Mouse (Mus musculus): ENCODE measurements around the gene Chrnb2. TPM values are rescaled to one million over a fixed set of nuclear protein-coding genes. Genes with fewer than 3 reads are reported as not detected.

The Chrnb2 gene
- polyA plus RNA-seq, 1 experiment from 2014 or later, result 0.68 TPM

DNA sequence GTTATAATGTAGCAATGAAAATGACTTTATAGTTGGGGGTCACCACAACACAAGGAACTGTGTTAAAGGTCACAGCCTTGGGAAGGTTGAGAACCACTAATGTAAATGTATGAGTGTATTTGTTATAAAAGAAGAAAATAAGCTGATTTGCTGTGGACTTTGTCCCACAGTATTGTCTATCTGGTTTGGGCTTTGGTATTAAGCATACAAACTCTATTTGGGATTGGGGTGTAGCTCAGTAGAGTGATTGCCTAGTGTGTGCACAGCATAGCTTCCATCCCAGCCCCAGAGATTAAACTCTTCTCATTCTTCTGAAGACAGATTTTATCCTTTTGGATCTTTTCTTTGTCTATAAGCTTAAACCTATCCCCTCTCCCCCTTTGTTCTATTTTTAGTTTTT, 42.4 kb downstream of the Chrnb2 start:
- DNase-seq (ENCODE audit: low spot score), result no peak
- Histone ChIP-seq H3K27ac (replicated peaks) (no peak overlapping the region), H3K4me3 (ENCODE audit: low read depth, low read length) (no peak overlapping the region), H3K9ac (ENCODE audit: low read length) (no peak overlapping the region), H3K4me1 (replicated peaks; ENCODE audit: control insufficient read depth, insufficient read depth) (no peaks in the 10 kb centered on the region), H3K27me3 (ENCODE audit: control insufficient read depth, insufficient read depth, low read length) (no peaks in the 10 kb centered on the region), H3K9me3 (ENCODE audit: control insufficient read depth, low read length) (no peaks in the 10 kb centered on the region), H3K36me3 (ENCODE audit: control insufficient read depth, insufficient read depth, low read length) (no peaks in the 10 kb centered on the region), H3K4me2 (replicated peaks; ENCODE audit: low read depth) (no peak overlapping the region)
- no peak for TF ChIP-seq CTCF (IDR thresholded peaks at IDR 0.05; ENCODE audit: low read depth)
- no peak for TF ChIP-seq EP300 (optimal IDR thresholded peaks at IDR 0.05)
- ATAC-seq (ENCODE audit: low FRiP score, low TSS enrichment), result peak; percentile 82

DNA sequence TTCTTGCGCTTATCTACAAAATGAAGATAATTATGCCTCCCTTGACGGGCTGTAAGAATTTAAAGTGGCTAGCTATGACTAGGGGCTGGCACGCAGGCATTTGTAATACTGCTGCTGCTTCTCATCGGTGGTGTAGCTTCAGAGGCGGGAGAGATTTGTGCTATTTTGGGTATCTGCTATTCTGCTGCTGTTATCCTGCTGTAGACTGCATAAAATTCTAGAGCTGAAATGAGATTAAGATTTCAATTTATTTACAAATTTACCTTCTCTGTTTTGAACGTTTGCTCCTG, 48.5 kb downstream of the Chrnb2 start:
- TF ChIP-seq CTCF (IDR thresholded peaks at IDR 0.05; ENCODE audit: low read depth) (no peak), EP300 (optimal IDR thresholded peaks at IDR 0.05) (no peak)
- no peaks in the 10 kb centered on the region for H3K9me3 ChIP-seq (ENCODE audit: control insufficient read depth, low read length)
- no peak for ATAC-seq (ENCODE audit: low FRiP score, low TSS enrichment)
- no peaks in the 10 kb centered on the region for H3K27me3 ChIP-seq (ENCODE audit: control insufficient read depth, insufficient read depth, low read length)
- H3K4me1 ChIP-seq (replicated peaks; ENCODE audit: control insufficient read depth, insufficient read depth), result 0 out of 2 replicates have a peak, but pooled peaks cover 2% of the 10 kb centered on the region
- 57% methylated on average over 6 of the region's 6 CpGs for WGBS
- H3K27ac ChIP-seq (replicated peaks), result no peak overlapping the region
- peak overlapping the region; percentile 97 for H3K4me2 ChIP-seq (replicated peaks; ENCODE audit: low read depth)
- peak overlapping the region; percentile 87; the same call in 1 of the 2 replicates for H3K9ac ChIP-seq (ENCODE audit: low read length)
- DNase-seq (ENCODE audit: low spot score), result no peak
- H3K36me3 ChIP-seq (ENCODE audit: control insufficient read depth, insufficient read depth, low read length), result no peaks in the 10 kb centered on the region
- peak overlapping the region; percentile 91 for H3K4me3 ChIP-seq (ENCODE audit: low read depth, low read length)

DNA sequence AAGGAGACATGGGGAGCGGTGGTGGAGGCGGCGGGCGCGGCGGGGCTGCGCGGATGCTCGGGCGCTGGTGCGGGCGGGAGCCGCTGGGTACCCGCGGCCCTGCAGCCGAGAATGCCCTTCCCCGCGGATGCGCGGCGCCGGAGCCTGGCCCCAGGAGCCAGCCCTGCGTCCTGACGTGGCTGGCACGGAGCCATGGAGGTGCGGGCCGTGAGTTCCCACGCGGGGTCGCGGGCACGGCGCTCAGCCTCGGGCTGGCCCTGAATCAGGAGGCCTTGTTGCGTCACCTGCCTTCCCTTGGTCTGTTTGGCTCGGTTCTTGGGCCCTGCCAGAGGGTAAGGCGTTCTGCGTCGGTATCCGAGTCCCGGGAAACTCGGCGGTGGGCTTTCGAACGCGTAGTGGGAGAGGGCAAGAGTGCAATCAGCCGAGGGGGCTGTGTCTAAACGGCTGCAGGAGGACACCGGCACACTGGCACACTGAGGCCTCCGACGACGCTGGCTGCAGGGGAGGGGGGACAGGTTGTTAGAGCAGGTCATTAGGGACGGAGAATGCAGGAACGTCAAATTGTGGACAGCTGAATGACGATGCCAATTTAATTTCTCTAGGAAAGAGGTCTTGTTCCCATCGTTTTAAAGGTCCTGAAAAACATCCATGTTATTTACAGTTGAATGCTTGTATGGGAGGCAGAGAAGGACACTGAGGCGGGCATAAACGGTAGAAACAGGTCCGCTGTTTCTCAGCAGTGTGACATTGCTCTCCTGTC, 49.0 kb downstream of the Chrnb2 start:
- DNase-seq (ENCODE audit: low spot score), result peak; percentile 54
- TF ChIP-seq CTCF (IDR thresholded peaks at IDR 0.05; ENCODE audit: low read depth), result no peak
- Histone ChIP-seq H3K27ac (replicated peaks) (peak overlapping the region; percentile 67), H3K9me3 (ENCODE audit: control insufficient read depth, low read length) (no peaks in the 10 kb centered on the region), H3K4me1 (replicated peaks; ENCODE audit: control insufficient read depth, insufficient read depth) (0 out of 2 replicates have a peak, but pooled peaks cover 2% of the 10 kb centered on the region), H3K4me2 (replicated peaks; ENCODE audit: low read depth) (peak overlapping the region; percentile 97), H3K36me3 (ENCODE audit: control insufficient read depth, insufficient read depth, low read length) (no peaks in the 10 kb centered on the region), H3K9ac (ENCODE audit: low read length) (peak overlapping the region; percentile 87), H3K27me3 (ENCODE audit: control insufficient read depth, insufficient read depth, low read length) (no peaks in the 10 kb centered on the region), H3K4me3 (ENCODE audit: low read depth, low read length) (peak overlapping the region; percentile 91)
- ATAC-seq (ENCODE audit: low FRiP score, low TSS enrichment), result peak; percentile 69
- 2% methylated on average over 57 of the region's 59 CpGs for WGBS

DNA sequence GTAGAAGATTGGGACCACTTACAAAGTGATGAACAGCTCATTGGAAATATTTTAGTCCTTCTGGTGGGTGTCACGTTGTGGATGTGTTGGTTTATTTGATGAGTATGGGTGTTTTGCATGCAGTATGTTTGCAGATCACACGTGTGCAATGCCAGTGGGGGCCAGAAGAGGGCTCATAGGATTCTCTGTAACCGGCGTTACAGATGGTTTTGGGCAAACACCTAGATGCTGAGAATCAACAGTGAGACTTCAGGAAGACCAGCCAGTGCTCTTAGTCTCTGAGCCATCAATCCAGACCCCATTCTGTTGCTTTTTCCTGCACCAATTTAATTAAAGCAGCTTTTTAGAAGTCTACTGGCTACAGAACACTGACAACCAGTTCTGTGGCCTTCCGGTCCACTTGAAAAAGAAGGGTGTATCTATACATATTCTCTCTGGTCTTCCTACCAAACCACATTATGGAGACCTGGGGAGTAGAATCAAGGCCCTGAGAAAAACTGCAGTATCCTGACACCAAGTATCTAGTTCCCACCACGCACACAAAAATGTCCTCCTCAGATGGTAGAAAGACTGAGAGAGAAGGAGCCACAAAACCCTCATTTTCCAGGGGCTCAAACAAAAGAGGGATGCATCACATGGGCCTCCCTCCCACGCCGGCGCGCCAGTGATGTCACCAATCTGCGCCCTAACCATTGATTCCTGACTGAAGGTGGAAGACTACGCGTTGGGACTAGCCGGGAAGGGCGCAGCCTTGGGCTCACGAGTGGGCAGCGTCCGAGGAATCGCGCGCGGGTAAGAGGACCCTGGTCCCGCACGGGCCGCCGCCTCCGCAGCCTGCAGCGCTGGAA, 49.8 kb downstream of the Chrnb2 start, which contains the start of gene Adar:
Gene Adar, plus strand, starts transcription at position 664 of the 848 bp plus-strand sequence.
- Histone ChIP-seq H3K27ac (replicated peaks) (peak within 1 kb of the TSS; percentile 67), H3K27me3 (ENCODE audit: control insufficient read depth, insufficient read depth, low read length) (no peaks in the 10 kb centered on the region), H3K4me3 (ENCODE audit: low read depth, low read length) (peak within 1 kb of the TSS; percentile 91), H3K9me3 (ENCODE audit: control insufficient read depth, low read length) (no peaks in the 10 kb centered on the region), H3K9ac (ENCODE audit: low read length) (peak within 1 kb of the TSS; percentile 87), H3K36me3 (ENCODE audit: control insufficient read depth, insufficient read depth, low read length) (no peaks in the 10 kb centered on the region), H3K4me2 (replicated peaks; ENCODE audit: low read depth) (peak within 1 kb of the TSS; percentile 97), H3K4me1 (replicated peaks; ENCODE audit: control insufficient read depth, insufficient read depth) (0 out of 2 replicates have a peak, but pooled peaks cover 2% of the 10 kb centered on the region)
- peak; percentile 87 for ATAC-seq (ENCODE audit: low FRiP score, low TSS enrichment)
- WGBS, result 5% methylated on average over 28 of the region's 28 CpGs
- TF ChIP-seq CTCF (IDR thresholded peaks at IDR 0.05; ENCODE audit: low read depth) (peak; percentile 78), EP300 (optimal IDR thresholded peaks at IDR 0.05) (no peak)
- DNase-seq (ENCODE audit: low spot score), result peak; percentile 87

DNA sequence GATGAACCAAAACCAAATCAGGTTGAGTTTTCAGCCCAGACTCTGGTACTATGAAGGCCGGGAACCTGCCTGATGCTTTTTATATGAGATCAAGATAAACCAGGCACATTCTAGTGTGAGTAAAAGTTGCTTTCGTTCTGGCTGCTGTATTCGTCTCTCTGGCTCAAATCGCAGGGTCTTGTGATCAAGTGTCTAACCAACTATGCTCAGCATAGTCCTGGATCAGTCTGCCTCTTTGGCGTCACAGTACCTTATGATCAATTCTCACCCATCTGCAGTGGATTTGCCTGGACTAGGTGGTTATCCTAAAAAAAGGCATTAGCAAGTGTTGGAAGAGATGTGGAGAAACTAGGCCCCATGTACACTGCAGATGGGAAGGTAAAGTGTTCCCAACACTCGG, 60.4 kb downstream of the Chrnb2 start:
- Histone ChIP-seq H3K9me3 (ENCODE audit: control insufficient read depth, low read length) (no peaks in the 10 kb centered on the region), H3K36me3 (ENCODE audit: control insufficient read depth, insufficient read depth, low read length) (no peaks in the 10 kb centered on the region), H3K4me1 (replicated peaks; ENCODE audit: control insufficient read depth, insufficient read depth) (no peaks in the 10 kb centered on the region), H3K4me2 (replicated peaks; ENCODE audit: low read depth) (no peak overlapping the region), H3K27me3 (ENCODE audit: control insufficient read depth, insufficient read depth, low read length) (no peaks in the 10 kb centered on the region), H3K4me3 (ENCODE audit: low read depth, low read length) (no peak overlapping the region), H3K27ac (replicated peaks) (no peak overlapping the region), H3K9ac (ENCODE audit: low read length) (no peak overlapping the region)
- DNase-seq (ENCODE audit: low spot score), result no peak
- WGBS, result 77% methylated on average over 6 of the region's 6 CpGs
- ATAC-seq (ENCODE audit: low FRiP score, low TSS enrichment), result no peak
- TF ChIP-seq CTCF (IDR thresholded peaks at IDR 0.05; ENCODE audit: low read depth) (no peak), EP300 (optimal IDR thresholded peaks at IDR 0.05) (no peak)

DNA sequence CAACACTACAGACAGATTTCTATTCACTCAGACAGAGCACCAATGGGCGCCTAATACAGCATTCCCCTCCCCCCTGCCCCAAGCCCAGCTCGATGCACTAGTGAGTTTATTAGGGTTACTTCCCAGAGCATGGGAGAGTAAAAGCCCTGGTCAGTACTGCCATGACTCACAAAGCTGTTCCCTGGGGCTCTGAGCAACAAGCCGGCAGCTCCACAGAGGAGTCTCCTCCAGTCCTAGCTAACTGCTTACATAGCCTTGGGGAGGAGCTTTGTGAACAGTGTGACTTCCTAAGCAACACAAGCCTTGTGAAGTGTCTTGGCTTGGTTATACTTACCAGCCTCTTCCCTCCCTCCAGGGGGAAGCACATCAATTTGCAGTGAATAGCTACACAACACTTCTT, 60.8 kb downstream of the Chrnb2 start:
- ATAC-seq (ENCODE audit: low FRiP score, low TSS enrichment) (no peak), DNase-seq (ENCODE audit: low spot score) (no peak)
- Histone ChIP-seq H3K4me3 (ENCODE audit: low read depth, low read length) (no peak overlapping the region), H3K27ac (replicated peaks) (no peak overlapping the region), H3K4me1 (replicated peaks; ENCODE audit: control insufficient read depth, insufficient read depth) (no peaks in the 10 kb centered on the region), H3K27me3 (ENCODE audit: control insufficient read depth, insufficient read depth, low read length) (no peaks in the 10 kb centered on the region), H3K9ac (ENCODE audit: low read length) (no peak overlapping the region), H3K36me3 (ENCODE audit: control insufficient read depth, insufficient read depth, low read length) (no peaks in the 10 kb centered on the region), H3K4me2 (replicated peaks; ENCODE audit: low read depth) (no peak overlapping the region), H3K9me3 (ENCODE audit: control insufficient read depth, low read length) (no peaks in the 10 kb centered on the region)
- WGBS, result 40% methylated on average over 3 of the region's 3 CpGs
- TF ChIP-seq EP300 (optimal IDR thresholded peaks at IDR 0.05), result no peak
